8 mouse cellular contexts compared by ENCODE assay signal in genomic region chr9:78190651-78191634, GRCm38 (mm10). TPM values are rescaled to one million over a fixed set of nuclear protein-coding genes. Genes with fewer than 3 reads are reported as not detected.
DNase-seq lines count a peak whose midpoint lies in the region; ATAC-seq and TF ChIP-seq lines count a peak whose summit lies in the region.

No protein-coding gene starts in this region.

- no peaks in the 10 kb centered on the region for H3K9me3 ChIP-seq in embryonic facial prominence, embryonic 10.5 days
- H3K9me3 ChIP-seq in kidney, embryonic 16.5 days (ENCODE audit: low read length): no peaks in the 10 kb centered on the region
- no peaks in the 10 kb centered on the region for H3K9me3 ChIP-seq in neural tube, embryonic 14.5 days (ENCODE audit: control insufficient read depth, low read length)

- peak overlapping the region; percentile 29 for H3K4me3 ChIP-seq in left cerebral cortex, adult 2 months
- H3K4me3 ChIP-seq in embryonic facial prominence, embryonic 10.5 days: peak overlapping the region; percentile 61
- H3K4me3 ChIP-seq in kidney, embryonic 16.5 days (ENCODE audit: low read length): peak overlapping the region; percentile 46
- H3K4me3 ChIP-seq in neural tube, embryonic 14.5 days (ENCODE audit: low read depth, low read length): peak overlapping the region; percentile 32

- H3K9ac ChIP-seq in kidney, embryonic 16.5 days (replicated peaks; ENCODE audit: low read length): peak overlapping the region; percentile 52
- no peak overlapping the region; the same call in 1 of the 2 replicates for H3K9ac ChIP-seq in neural tube, embryonic 14.5 days (replicated peaks; ENCODE audit: low read depth, low read length)

- no peak for TF ChIP-seq CTCF in left cerebral cortex, adult 2 months (IDR thresholded peaks at IDR 0.05)

- peaks cover 18% of the 10 kb centered on the region for H3K27me3 ChIP-seq in embryonic facial prominence, embryonic 10.5 days (replicated peaks; ENCODE audit: low read depth, poor library complexity, severe bottlenecking)
- H3K27me3 ChIP-seq in kidney, embryonic 16.5 days (ENCODE audit: insufficient read depth, low read length): no peaks in the 10 kb centered on the region
- H3K27me3 ChIP-seq in neural tube, embryonic 14.5 days (ENCODE audit: control insufficient read depth, insufficient read depth, low read length): no peaks in the 10 kb centered on the region

- peaks cover 49% of the 10 kb centered on the region for H3K4me1 ChIP-seq in embryonic facial prominence, embryonic 10.5 days
- H3K4me1 ChIP-seq in kidney, embryonic 16.5 days (ENCODE audit: insufficient read depth, low read length): peaks cover 20% of the 10 kb centered on the region
- peaks cover 8% of the 10 kb centered on the region; the same call in 1 of the 2 replicates for H3K4me1 ChIP-seq in neural tube, embryonic 14.5 days (ENCODE audit: control insufficient read depth, insufficient read depth, low read length)

- H3K27ac ChIP-seq in left cerebral cortex, adult 2 months: no peak overlapping the region
- no peak overlapping the region; the same call in 1 of the 2 replicates for H3K27ac ChIP-seq in embryonic facial prominence, embryonic 10.5 days (replicated peaks)
- H3K27ac ChIP-seq in kidney, embryonic 16.5 days (ENCODE audit: low read length): no peak overlapping the region
- no peak overlapping the region for H3K27ac ChIP-seq in neural tube, embryonic 14.5 days (ENCODE audit: low read depth, low read length)

- peak overlapping the region; percentile 68 for H3K4me2 ChIP-seq in kidney, embryonic 16.5 days (replicated peaks; ENCODE audit: low read depth, low read length)
- peak overlapping the region; percentile 62 for H3K4me2 ChIP-seq in neural tube, embryonic 14.5 days (ENCODE audit: low read depth, low read length)

- no peak; the same call in 1 of the 2 replicates for ATAC-seq in kidney, embryonic 16.5 days (ENCODE audit: low FRiP score, low TSS enrichment)
- peak; percentile 38; the same call in 1 of the 2 replicates for ATAC-seq in neural tube, embryonic 14.5 days (ENCODE audit: low read depth)

- DNase-seq in left cerebral cortex, adult 2 months (ENCODE audit: extremely low spot score in 1 of 2, low spot score in 2 of 2): no peak
- DNase-seq in left cerebral cortex, adult 8-10 months (ENCODE audit: low spot score in 2 of 2): no peak
- no peak for DNase-seq in embryonic facial prominence, embryonic 10.5 days (ENCODE audit: low spot score)
- DNase-seq in urinary bladder, adult 2 months (ENCODE audit: low spot score): no peak
- DNase-seq in left cerebral cortex, postnatal 4 days: no peak
- no peak for DNase-seq in gastrocnemius, postnatal 4 days (ENCODE audit: low spot score in 2 of 2)

- WGBS in embryonic facial prominence, embryonic 10.5 days: 2% methylated on average over 19 of the region's 19 CpGs
- 2% methylated on average over 19 of the region's 19 CpGs for WGBS in kidney, embryonic 16.5 days
- WGBS in neural tube, embryonic 14.5 days: 1% methylated on average over 19 of the region's 19 CpGs

- no peaks in the 10 kb centered on the region for H3K36me3 ChIP-seq in embryonic facial prominence, embryonic 10.5 days (replicated peaks)
- no peaks in the 10 kb centered on the region for H3K36me3 ChIP-seq in kidney, embryonic 16.5 days (ENCODE audit: insufficient read depth, low read length)
- no peaks in the 10 kb centered on the region for H3K36me3 ChIP-seq in neural tube, embryonic 14.5 days (ENCODE audit: control insufficient read depth, insufficient read depth, low read length)

- intact Hi-C loops in left cerebral cortex, adult 2 months (cut with DNase I): loop anchor here (2.0 kb wide), 1 partner anchor 14 kb away; no protein-coding TSS in a partner anchor
- intact Hi-C loops in left cerebral cortex, postnatal 4 days (cut with DNase I): no loop called here

RNA-seq across cellular contexts. Expression of gene Gsta4, which starts 8.4 kb away (rescaled TPM):
- total RNA-seq in left cerebral cortex, adult 2 months (2021): 10 to 100 TPM; 38.2 to 39.6 TPM
- 10 to 100 TPM; 33.6 to 43.8 (median 38.8) TPM for total RNA-seq in left cerebral cortex, adult 8-10 months (2022)
- 102 and 107 TPM in 2 replicates for polyA plus RNA-seq in embryonic facial prominence, embryonic 10.5 days (2016; fragmentation: Nextera tagmentation; extraction: Ambion mirVana)
- polyA plus RNA-seq in kidney, embryonic 16.5 days (2015; fragmentation: Nextera tagmentation; extraction: Ambion mirVana): 134 and 150 TPM in 2 replicates
- 34.4 and 34.9 TPM in 2 replicates for polyA plus RNA-seq in neural tube, embryonic 14.5 days (2014; fragmentation: Nextera tagmentation; extraction: Ambion mirVana)
- 1,883 and 2,290 TPM in 2 replicates for polyA plus RNA-seq in urinary bladder, adult 2 months (2012; rRNA removed)
- total RNA-seq in left cerebral cortex, postnatal 4 days (2021): 10 to 100 TPM in 1 of 2 experiments, 1 to 10 TPM in 1; 9.8 to 10.4 TPM
- total RNA-seq in gastrocnemius, postnatal 4 days (2021): 1 to 10 TPM; 7.1 to 8.6 TPM

RNA-seq across cellular contexts. Expression of gene Gsta1, which starts 39.5 kb away (rescaled TPM):
- not detected for total RNA-seq in left cerebral cortex, adult 2 months (2021)
- under 1 TPM in 1 of 4 experiments, not detected in 3; 0.60 TPM for total RNA-seq in left cerebral cortex, adult 8-10 months (2022)
- not detected in 2 replicates for polyA plus RNA-seq in embryonic facial prominence, embryonic 10.5 days (2016; fragmentation: Nextera tagmentation; extraction: Ambion mirVana)
- 2.8 TPM in 2 replicates for polyA plus RNA-seq in kidney, embryonic 16.5 days (2015; fragmentation: Nextera tagmentation; extraction: Ambion mirVana)
- polyA plus RNA-seq in neural tube, embryonic 14.5 days (2014; fragmentation: Nextera tagmentation; extraction: Ambion mirVana): not detected in 2 replicates
- 6.8 and 7.6 TPM in 2 replicates for polyA plus RNA-seq in urinary bladder, adult 2 months (2012; rRNA removed)
- total RNA-seq in left cerebral cortex, postnatal 4 days (2021): not detected
- total RNA-seq in gastrocnemius, postnatal 4 days (2021): not detected
